Mouse (Mus musculus): ENCODE results near the gene Pakap.

The Pakap gene

GRCm38 (mm10) chr4:57574646-57575045, 6.7 kb downstream of the Pakap start:
- DNase-seq: no peak

GRCm38 (mm10) chr4:57575686-57576085, 7.7 kb downstream of the Pakap start:
- DNase-seq: no peak

DNA sequence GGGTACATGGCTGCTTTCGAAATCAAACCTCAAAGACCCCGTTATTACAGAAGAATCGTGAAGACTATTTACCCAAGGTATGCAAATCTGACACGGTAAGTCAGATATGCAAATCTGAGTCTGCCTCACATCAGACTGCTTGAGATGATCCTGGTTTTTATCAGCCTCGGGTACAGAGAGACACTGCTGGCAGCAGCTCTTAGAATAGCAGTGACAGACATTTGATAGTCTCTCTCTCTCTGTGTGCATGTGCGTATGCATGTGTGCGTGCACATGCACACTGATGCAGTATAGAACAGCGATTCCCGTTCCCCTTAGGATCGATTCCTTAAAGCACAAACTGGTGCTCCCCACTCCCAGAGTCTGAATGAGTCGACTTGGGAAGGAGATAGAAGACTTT, 8.1 kb downstream of the Pakap start:
- no peak for DNase-seq

DNA sequence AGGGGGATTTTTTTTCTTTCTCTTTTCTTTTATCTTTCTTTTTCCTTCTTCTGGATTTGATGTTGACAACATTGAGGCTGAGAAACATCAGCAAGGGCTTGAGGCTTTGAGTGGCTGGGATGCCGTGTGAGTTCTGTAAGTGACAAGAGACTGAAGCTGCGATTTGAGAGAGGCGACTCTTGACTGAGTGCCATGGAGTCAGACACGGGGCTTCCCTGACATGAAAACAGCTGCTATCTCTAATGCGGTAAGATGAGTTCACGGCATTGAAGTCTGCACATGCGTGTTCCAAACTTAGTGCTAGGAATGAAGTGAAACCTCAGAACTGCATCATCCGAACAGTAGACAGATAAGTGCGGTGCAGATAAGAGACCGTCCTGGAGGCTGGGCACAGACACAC, 11.7 kb downstream of the Pakap start:
- DNase-seq: no peak

GRCm38 (mm10) chr4:57585281-57585800, 17.4 kb downstream of the Pakap start:
- no peak for DNase-seq

- DNase-seq: no peak
Measured at GRCm38 (mm10) chr4:57586933-57587658, 19.1 kb downstream of the Pakap start.

- no peak for DNase-seq
Measured at GRCm38 (mm10) chr4:57588356-57588755, 20.4 kb downstream of the Pakap start.

DNA sequence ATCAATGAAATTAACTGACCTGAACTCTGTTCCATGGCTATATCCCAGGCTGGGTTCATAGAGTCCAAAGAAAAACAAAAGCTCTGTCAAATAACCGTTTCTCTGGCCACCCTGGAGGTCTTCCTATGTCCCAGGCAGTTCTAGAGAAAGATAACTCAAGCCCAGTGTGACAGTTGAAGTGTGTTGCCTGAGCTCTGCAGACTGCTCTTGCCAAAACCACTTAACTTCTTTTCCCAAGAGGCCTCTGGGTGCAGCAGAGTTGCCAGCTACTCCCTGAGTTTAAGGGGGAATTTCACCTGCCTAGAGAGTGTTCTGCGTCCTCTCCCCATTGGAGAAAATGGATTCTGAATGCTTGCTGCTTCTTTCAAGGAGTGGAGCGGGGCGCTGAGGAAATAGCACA, 24.8 kb downstream of the Pakap start:
- no peak for DNase-seq

DNA sequence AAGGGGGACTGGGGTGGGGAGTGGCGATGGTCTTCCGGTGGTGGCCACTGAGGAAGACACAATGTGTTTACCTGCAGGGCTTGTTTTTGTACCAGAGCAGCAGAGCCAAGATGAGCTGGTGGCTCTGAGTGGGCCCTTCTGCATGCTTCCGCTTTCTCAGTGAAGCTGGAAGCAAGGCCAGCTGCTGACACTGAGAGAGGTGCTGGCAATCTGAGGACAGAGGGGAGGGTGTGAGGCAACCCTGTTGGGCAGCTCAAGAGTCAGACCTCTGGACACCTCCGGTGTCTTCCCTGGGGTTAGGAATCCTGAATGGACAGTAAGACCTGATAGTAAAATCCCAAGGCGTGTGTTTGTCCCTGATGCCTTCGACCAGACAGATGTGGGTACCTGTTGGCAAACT, 32.0 kb downstream of the Pakap start:
- DNase-seq: no peak

- DNase-seq: peak in 1 of 2 experiments; percentile 4
Measured at GRCm38 (mm10) chr4:57600685-57601457, 32.9 kb downstream of the Pakap start.

GRCm38 (mm10) chr4:57601458-57601835, 33.5 kb downstream of the Pakap start:
- no peak for DNase-seq

DNA sequence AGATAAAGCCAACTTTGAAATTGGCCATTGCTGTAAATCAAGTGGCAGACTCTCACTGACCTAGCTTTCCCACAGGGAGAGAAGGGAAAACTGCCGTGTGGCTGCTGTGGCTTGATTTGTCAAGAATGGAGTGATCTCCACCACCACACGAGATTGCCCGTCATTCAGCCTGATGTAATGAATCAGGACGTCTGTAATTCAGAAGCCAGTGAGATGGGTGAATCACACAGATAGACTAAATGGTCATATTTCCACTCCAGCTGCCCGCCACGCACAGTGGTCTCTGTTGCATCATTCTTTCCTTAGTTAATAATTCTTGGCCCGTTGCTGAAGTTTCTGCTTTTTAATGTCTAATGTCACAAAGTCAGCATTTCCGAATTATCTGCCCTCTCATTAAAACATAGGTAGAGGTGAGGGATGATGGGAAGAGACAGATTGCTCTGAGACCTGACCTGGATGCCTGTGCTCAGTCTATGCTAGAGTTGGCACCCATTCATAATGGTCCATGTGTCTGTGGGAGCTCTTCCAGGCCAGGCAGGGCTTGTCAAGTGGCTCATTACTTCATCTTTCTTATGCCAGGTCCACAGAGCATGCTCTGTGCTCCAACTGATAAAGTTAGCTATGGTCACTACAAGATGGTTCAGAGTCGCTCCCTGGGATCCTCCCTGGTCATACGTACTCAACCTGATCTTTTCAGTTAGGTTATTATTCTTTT, 34.1 kb downstream of the Pakap start:
- peak; percentile 53 to 55 for DNase-seq

- no peak for DNase-seq
Measured at GRCm38 (mm10) chr4:57606258-57606657, 38.3 kb downstream of the Pakap start.

DNA sequence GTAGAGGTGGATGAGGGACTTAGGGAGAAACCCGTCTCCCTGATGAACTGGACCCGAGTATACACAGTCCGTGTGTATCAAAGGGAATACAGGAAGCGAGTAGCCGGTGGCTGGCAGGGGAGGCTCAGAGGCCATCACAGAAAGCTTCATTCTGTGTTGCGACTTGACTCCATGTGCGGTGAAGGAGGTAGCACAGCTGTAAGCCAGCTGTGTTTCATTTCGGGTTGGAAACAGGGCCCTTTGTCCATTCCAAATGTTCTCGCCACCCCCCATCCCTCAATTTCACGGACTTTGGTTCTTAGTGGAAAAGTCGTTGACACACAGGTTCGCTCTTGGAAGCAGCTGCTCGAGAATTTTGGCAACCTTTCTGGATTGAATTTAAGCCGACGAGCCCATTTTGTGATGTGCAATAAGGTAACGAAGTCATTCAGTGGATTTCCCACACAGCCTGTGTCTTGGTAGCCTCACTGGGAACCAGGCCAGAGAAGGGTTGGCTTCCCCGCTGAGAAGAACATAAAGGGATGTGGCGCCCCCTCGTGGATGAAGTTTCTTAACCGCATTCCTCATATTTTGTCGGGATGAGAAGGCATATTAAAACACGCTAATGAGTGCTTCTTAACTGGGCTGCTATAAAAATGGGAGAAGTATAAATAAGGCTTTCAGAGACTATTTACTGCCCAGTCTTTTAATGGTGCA, 39.4 kb downstream of the Pakap start:
- peak; percentile 90 to 94 for DNase-seq

DNA sequence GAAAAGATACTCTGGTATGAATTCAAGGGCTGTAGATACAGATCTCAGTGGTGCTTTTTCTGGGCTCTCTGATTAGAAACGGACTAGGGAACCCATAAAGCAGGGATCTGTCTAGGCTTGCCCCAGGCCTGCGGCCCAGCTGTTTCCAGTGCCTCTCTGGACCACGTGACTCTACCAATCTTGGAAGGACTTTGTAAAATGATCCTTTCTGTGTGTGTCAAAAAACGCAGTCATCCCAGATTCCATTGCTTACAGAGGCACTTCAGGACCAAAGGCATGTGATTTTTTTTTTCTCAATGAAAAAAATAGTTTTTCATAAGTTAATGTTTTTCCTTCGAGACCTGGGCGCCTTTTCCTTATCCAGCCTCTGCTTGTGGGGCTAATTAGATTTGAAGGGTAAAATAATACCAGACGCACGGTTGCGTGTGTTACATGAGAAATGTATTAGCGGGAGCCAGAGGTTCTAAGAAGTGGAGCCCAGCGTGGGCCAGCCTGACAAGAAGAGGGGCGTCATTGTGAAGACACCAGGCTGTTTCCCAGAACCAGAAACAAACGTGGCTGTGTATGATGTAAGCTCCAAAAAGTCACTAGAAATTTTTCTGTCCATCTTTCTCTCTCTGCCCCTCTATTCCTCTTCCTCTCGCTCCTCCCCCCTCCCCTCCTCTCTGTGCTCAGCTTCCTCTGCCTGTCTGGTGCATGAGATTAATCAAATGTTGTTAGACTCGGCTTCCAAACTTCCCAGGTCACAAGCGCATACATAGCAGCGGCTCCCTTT, 43.5 kb downstream of the Pakap start:
- no peak for DNase-seq

- DNase-seq: no peak
Measured at GRCm38 (mm10) chr4:57612716-57613115, 44.7 kb downstream of the Pakap start.

DNA sequence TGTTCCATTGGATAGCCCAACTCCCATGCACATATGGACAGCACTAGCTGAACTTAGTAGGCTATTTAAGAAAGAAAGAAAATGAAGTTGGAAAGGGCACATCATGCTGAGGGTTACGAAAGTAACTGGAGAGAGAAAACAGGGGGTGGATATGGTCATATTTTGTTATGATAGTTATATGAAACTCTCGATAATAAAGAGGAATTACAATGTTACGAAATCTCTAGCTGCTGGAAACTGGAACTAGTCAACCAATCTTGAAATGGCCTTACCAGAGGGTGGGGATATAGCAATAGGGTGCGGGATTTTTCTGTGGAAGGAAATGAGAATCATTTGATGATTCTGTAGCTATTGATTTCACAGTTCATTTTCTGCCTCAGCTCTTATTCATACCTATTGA, 46.7 kb downstream of the Pakap start:
- DNase-seq: no peak

- no peak for DNase-seq
Measured at GRCm38 (mm10) chr4:57618743-57619142, 50.8 kb downstream of the Pakap start.

- no peak for DNase-seq
Measured at GRCm38 (mm10) chr4:57622816-57623215, 54.8 kb downstream of the Pakap start.

DNA sequence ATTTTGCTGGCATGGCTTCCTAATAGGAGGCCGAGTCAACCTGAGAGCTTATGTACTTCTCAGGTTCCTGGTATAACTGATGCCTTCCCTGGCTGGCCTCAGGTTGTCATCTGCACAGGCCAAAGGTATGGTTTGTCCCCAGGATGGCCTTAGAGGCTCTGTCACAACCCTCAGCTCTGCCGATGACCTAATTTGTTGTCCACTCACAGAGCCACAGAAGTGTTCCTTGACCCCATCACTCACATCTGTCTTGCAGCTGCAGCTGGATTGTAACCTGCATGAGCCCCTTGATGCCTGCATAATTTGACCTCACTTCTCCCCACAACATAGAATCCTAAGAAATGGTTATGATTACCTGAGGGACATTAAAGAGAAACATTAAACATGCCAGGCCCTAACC, 56.8 kb downstream of the Pakap start:
- no peak for DNase-seq

- no peak for DNase-seq
Measured at GRCm38 (mm10) chr4:57625306-57625705, 57.3 kb downstream of the Pakap start.

DNA sequence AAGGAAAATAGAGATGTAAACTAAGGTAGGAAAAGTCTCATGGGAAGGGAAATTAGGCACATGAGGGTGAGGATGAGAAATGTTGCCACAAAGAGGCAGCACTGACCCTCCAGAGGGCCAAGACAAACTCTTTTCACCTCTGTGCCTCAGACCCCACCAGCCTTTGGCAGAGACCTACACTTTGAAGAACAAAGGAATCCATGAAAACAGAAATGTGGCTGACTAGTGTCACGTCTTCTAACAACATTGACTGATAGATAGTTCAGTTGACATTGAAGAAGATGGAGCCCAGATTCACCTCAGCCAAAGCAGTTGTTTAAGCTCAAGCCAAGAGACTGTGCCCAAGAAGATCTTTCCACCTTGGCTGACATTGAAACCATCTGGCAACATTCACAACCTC, 57.8 kb downstream of the Pakap start:
- DNase-seq: no peak

Data from cerebellum, postnatal 36 days (tissue).